In the genomic region with DNA sequence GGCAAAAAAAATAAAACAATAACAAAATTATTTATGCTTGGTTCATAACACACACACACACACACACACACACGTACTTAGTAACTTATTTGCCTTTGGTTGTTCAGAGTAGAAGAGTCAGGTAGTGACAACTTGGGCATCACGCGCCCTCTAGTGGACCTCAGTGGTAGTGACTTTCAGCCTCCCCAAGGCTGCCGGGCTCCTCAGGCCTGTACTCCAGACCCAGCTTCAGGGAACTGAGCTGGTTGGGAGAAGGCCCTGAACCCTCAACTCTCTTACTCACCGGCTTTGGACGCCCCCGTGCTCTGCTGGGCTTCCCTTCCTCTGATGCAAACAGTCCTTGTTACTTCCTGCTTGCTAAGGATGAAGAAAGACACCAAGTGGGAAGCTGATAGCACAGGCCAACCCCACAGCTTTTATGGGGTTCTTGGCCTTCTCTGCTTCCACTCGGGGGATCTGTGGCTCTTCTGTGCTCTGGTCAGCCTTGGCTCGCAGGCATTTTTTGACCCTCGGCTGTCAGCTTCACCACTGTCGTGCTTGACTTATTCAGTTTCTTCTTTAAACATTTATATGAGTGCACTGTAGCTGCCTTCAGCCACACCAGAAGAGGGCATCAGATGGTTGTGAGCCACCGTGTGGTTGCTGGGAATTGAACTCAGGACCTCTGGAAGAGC, we compare ENCODE assay signal across 8 mouse cellular contexts. TPM values are rescaled to one million over a fixed set of nuclear protein-coding genes. Genes with fewer than 3 reads are reported as not detected.
DNase-seq lines count a peak whose midpoint lies in the region; ATAC-seq and TF ChIP-seq lines count a peak whose summit lies in the region.

No protein-coding gene starts in this region.

- H3K36me3 ChIP-seq in ES-Bruce4 (ENCODE audit: control insufficient read depth, insufficient read depth, low read length, poor library complexity, severe bottlenecking) = no peaks in the 10 kb centered on the region
- no peaks in the 10 kb centered on the region for H3K36me3 ChIP-seq in forebrain, embryonic 12.5 days (replicated peaks)
- H3K36me3 ChIP-seq in heart, embryonic 16.5 days (ENCODE audit: control insufficient read depth, insufficient read depth) = no peaks in the 10 kb centered on the region
- no peaks in the 10 kb centered on the region for H3K36me3 ChIP-seq in neural tube, embryonic 13.5 days

- H3K4me1 ChIP-seq in ES-Bruce4 (ENCODE audit: control insufficient read depth, insufficient read depth, low read length) = no peaks in the 10 kb centered on the region
- 0 out of 2 replicates have a peak, but pooled peaks cover 3% of the 10 kb centered on the region for H3K4me1 ChIP-seq in forebrain, embryonic 12.5 days
- peaks cover 10% of the 10 kb centered on the region for H3K4me1 ChIP-seq in heart, embryonic 16.5 days (ENCODE audit: control insufficient read depth, insufficient read depth, low read length)
- H3K4me1 ChIP-seq in neural tube, embryonic 13.5 days (replicated peaks) = 0 out of 2 replicates have a peak, but pooled peaks cover 4% of the 10 kb centered on the region

- no peaks in the 10 kb centered on the region for H3K9me3 ChIP-seq in ES-Bruce4 (replicated peaks; ENCODE audit: control insufficient read depth, insufficient read depth, low read length, poor library complexity, severe bottlenecking)
- no peaks in the 10 kb centered on the region for H3K9me3 ChIP-seq in forebrain, embryonic 12.5 days
- no peaks in the 10 kb centered on the region for H3K9me3 ChIP-seq in heart, embryonic 16.5 days (replicated peaks; ENCODE audit: control insufficient read depth, low read length)
- H3K9me3 ChIP-seq in neural tube, embryonic 13.5 days = no peaks in the 10 kb centered on the region

- TF ChIP-seq POLR2A in ES-Bruce4 (IDR thresholded peaks at IDR 0.05; ENCODE audit: insufficient read depth, low read length) = no peak

- H3K9ac ChIP-seq in ES-Bruce4 (ENCODE audit: low read depth, poor library complexity, severe bottlenecking) = no peak overlapping the region
- H3K9ac ChIP-seq in forebrain, embryonic 12.5 days = no peak overlapping the region
- peak overlapping the region; percentile 0; the same call in 1 of the 2 replicates for H3K9ac ChIP-seq in heart, embryonic 16.5 days (ENCODE audit: low read length)
- H3K9ac ChIP-seq in neural tube, embryonic 13.5 days = no peak overlapping the region

- TF ChIP-seq EP300 in ES-Bruce4 (IDR thresholded peaks at IDR 0.05; ENCODE audit: insufficient read depth, low read depth, low read length) = no peak

- no peak overlapping the region for H3K4me2 ChIP-seq in forebrain, embryonic 12.5 days
- H3K4me2 ChIP-seq in heart, embryonic 16.5 days (ENCODE audit: low read depth, low read length) = no peak overlapping the region
- H3K4me2 ChIP-seq in neural tube, embryonic 13.5 days = no peak overlapping the region

- H3K4me3 ChIP-seq in ES-Bruce4 (ENCODE audit: low read depth, low read length) = no peak overlapping the region
- no peak overlapping the region for H3K4me3 ChIP-seq in forebrain, embryonic 12.5 days (replicated peaks)
- no peak overlapping the region for H3K4me3 ChIP-seq in heart, embryonic 16.5 days (ENCODE audit: low read length)
- H3K4me3 ChIP-seq in neural tube, embryonic 13.5 days = no peak overlapping the region

- H3K27me3 ChIP-seq in ES-Bruce4 (ENCODE audit: control insufficient read depth, insufficient read depth, low read length, poor library complexity, severe bottlenecking) = no peaks in the 10 kb centered on the region
- H3K27me3 ChIP-seq in forebrain, embryonic 12.5 days = no peaks in the 10 kb centered on the region
- no peaks in the 10 kb centered on the region for H3K27me3 ChIP-seq in heart, embryonic 16.5 days (ENCODE audit: control insufficient read depth, insufficient read depth, low read length)
- H3K27me3 ChIP-seq in neural tube, embryonic 13.5 days = no peaks in the 10 kb centered on the region

- 12% methylated on average over 12 of the region's 12 CpGs for WGBS in forebrain, embryonic 12.5 days
- WGBS in heart, embryonic 16.5 days = 8% methylated on average over 12 of the region's 12 CpGs
- 11% methylated on average over 12 of the region's 12 CpGs for WGBS in neural tube, embryonic 13.5 days

- ATAC-seq in forebrain, embryonic 12.5 days (ENCODE audit: low FRiP score) = peak; percentile 72; the same call in 1 of the 2 replicates
- ATAC-seq in heart, embryonic 16.5 days (replicated peaks; ENCODE audit: extremely low read depth, insufficient read depth, low FRiP score) = peak; percentile 65
- peak; percentile 91 for ATAC-seq in neural tube, embryonic 13.5 days (ENCODE audit: low read depth)

- peak; percentile 89 for DNase-seq in c-Kit-positive CD71-positive TER-119-positive erythroid progenitor cells, embryonic 14.5 days (ENCODE audit: low spot score)
- DNase-seq in kidney, postnatal 25 days = peak; percentile 91 to 94
- peak; percentile 87 to 89 for DNase-seq in lung, adult 18-20 months
- DNase-seq in testis, postnatal 10 days (ENCODE audit: low spot score) = peak; percentile 92

- peak; percentile 85 for TF ChIP-seq CTCF in ES-Bruce4 (IDR thresholded peaks at IDR 0.05; ENCODE audit: low read depth, low read length)

- H3K27ac ChIP-seq in ES-Bruce4 (ENCODE audit: insufficient read depth, low read length) = no peak overlapping the region
- H3K27ac ChIP-seq in forebrain, embryonic 12.5 days = no peak overlapping the region
- peak overlapping the region; percentile 59 for H3K27ac ChIP-seq in heart, embryonic 16.5 days (ENCODE audit: low read length)
- H3K27ac ChIP-seq in neural tube, embryonic 13.5 days (replicated peaks) = no peak overlapping the region; the same call in 1 of the 2 replicates

RNA-seq across cellular contexts. Expression of a gene that starts 15.4 kb away (rescaled TPM):
- 37.1 and 42.8 TPM in 2 replicates for polyA plus RNA-seq in ES-Bruce4 (2011; ENCODE audit: insufficient read depth, insufficient read length, low read depth, missing spikeins)
- polyA plus RNA-seq in forebrain, embryonic 12.5 days (2016; fragmentation: Nextera tagmentation; extraction: Ambion mirVana) = 63.4 and 65.3 TPM in 2 replicates
- polyA plus RNA-seq in heart, embryonic 16.5 days (2015; fragmentation: Nextera tagmentation; extraction: Ambion mirVana) = 62.1 and 66.6 TPM in 2 replicates
- 66.7 and 69.8 TPM in 2 replicates for polyA plus RNA-seq in neural tube, embryonic 13.5 days (2015; fragmentation: Nextera tagmentation; extraction: Ambion mirVana)

RNA-seq across cellular contexts. Expression of a gene that starts 45.9 kb away (rescaled TPM):
- 5.9 and 8.2 TPM in 2 replicates for polyA plus RNA-seq in ES-Bruce4 (2011; ENCODE audit: insufficient read depth, insufficient read length, low read depth, missing spikeins)
- polyA plus RNA-seq in forebrain, embryonic 12.5 days (2016; fragmentation: Nextera tagmentation; extraction: Ambion mirVana) = 10.0 and 12.0 TPM in 2 replicates
- 27.3 and 31.5 TPM in 2 replicates for polyA plus RNA-seq in heart, embryonic 16.5 days (2015; fragmentation: Nextera tagmentation; extraction: Ambion mirVana)
- polyA plus RNA-seq in neural tube, embryonic 13.5 days (2015; fragmentation: Nextera tagmentation; extraction: Ambion mirVana) = 16.0 and 17.0 TPM in 2 replicates

RNA-seq across cellular contexts. Expression of a gene that starts 57.1 kb away (rescaled TPM):
- 13.1 and 14.6 TPM in 2 replicates for polyA plus RNA-seq in ES-Bruce4 (2011; ENCODE audit: insufficient read depth, insufficient read length, low read depth, missing spikeins)
- polyA plus RNA-seq in forebrain, embryonic 12.5 days (2016; fragmentation: Nextera tagmentation; extraction: Ambion mirVana) = 170 and 172 TPM in 2 replicates
- polyA plus RNA-seq in heart, embryonic 16.5 days (2015; fragmentation: Nextera tagmentation; extraction: Ambion mirVana) = 68.6 and 72.3 TPM in 2 replicates
- 186 and 194 TPM in 2 replicates for polyA plus RNA-seq in neural tube, embryonic 13.5 days (2015; fragmentation: Nextera tagmentation; extraction: Ambion mirVana)
